Mouse (Mus musculus): ENCODE data around the gene Psme2b. TPM values are rescaled to one million over a fixed set of nuclear protein-coding genes. Genes with fewer than 3 reads are reported as not detected.
"Not testable (repeated sequence)": the region's sequence is repeated elsewhere in the genome, so short reads cannot be mapped to it uniquely, and the experiment has no call there.

The Psme2b gene
- total RNA-seq, 2 experiments from 2014 or later = 0.66 to 1.5 TPM

- DNase-seq = not testable (repeated sequence)
These were observed 45.1 kb downstream of the Psme2b start for GRCm38 (mm10) chr11:48900654-48901566.

DNA sequence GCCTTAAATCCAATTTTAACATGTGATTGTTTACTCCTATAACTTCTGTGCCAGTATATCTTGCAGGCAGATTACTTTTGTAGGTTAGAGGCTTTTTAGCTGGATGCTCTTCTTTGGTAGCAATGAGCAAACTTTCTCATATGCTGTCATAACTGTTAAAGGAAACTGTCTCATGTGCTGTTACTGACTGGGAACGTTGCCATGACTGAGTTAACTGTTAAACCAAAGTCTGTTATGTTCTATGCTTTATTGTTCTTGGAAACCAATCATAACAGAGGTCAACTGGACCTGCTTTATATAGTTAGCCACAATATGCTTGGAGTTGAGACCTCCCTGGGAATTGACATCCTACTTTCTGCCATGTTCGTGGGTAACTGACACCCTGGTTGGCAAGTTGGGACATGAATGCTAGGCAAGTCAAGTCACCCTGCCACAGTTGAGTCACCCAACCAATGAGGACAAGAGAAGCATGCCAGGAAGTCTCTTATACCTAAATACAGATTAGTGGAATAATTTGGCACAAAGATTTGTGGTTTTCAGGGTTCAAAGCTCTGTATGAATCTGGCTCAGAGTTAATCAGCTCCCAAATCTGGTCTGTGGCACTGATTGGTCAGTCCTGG, 47.1 kb downstream of the Psme2b start:
- DNase-seq = no peak

Other genes starting within 250 kb of the Psme2b start
- 100 to 1,000 TPM; 241 to 254 TPM for gene Rack1, start 145.9 kb downstream of the Psme2b start, total RNA-seq (2021)
- gene Trim41, start 128.8 kb downstream of the Psme2b start, total RNA-seq (2021) = 10 to 100 TPM; 58.3 to 59.6 TPM
- 1 to 10 TPM; 1.6 to 2.5 TPM for gene Trim7, start 120.0 kb downstream of the Psme2b start, total RNA-seq (2021)
- 1 to 10 TPM in 1 of 2 experiments, under 1 TPM in 1; 0.40 to 1.3 TPM for gene Gm12184, start 119.5 kb downstream of the Psme2b start, total RNA-seq (2021)
- 1 to 10 TPM; 3.2 to 4.3 TPM for gene Irgm1, start 74.5 kb downstream of the Psme2b start, total RNA-seq (2021)
- gene Gm5431, start 44.0 kb downstream of the Psme2b start, total RNA-seq (2021) = under 1 TPM in 1 of 2 experiments, not detected in 1; 0.23 TPM
- not detected for gene Olfr56, start 32.7 kb upstream of the Psme2b start, total RNA-seq (2021)
- under 1 TPM; 0.55 to 0.76 TPM for gene 9930111J21Rik1, start 33.2 kb upstream of the Psme2b start, total RNA-seq (2021)
- under 1 TPM; 0.20 to 0.38 TPM for gene Gm12185, start 46.0 kb upstream of the Psme2b start, total RNA-seq (2021)
- gene Tgtp1, start 48.0 kb upstream of the Psme2b start, total RNA-seq (2021) = 1 to 10 TPM in 1 of 2 experiments, not detected in 1; 1.2 TPM
- 1 to 10 TPM; 1.2 to 1.7 TPM for gene 9930111J21Rik2, start 105.1 kb upstream of the Psme2b start, total RNA-seq (2021)
- under 1 TPM in 1 of 2 experiments, not detected in 1; 0.87 TPM for gene Tgtp2, start 118.0 kb upstream of the Psme2b start, total RNA-seq (2021)
- 1 to 10 TPM in 1 of 2 experiments, under 1 TPM in 1; 0.97 to 1.4 TPM for gene Ifi47, start 130.4 kb upstream of the Psme2b start, total RNA-seq (2021)
- not detected for gene Olfr1396, start 168.7 kb upstream of the Psme2b start, total RNA-seq (2021)
- not detected for gene Olfr1395, start 196.1 kb upstream of the Psme2b start, total RNA-seq (2021)
- gene Olfr1394, start 208.2 kb upstream of the Psme2b start, total RNA-seq (2021) = not detected
- gene Btnl9, start 241.0 kb upstream of the Psme2b start, total RNA-seq (2021) = not detected

Data from layer of hippocampus, postnatal 36 days (tissue).